Mouse (Mus musculus) kidney, adult 10 weeks (tissue): ENCODE data around the gene Ptpn23. TPM values are rescaled to one million over a fixed set of nuclear protein-coding genes. Genes with fewer than 3 reads are reported as not detected.

Source experiments
- polyA plus RNA-seq: library from polyadenylated mRNA; stranded (reverse); fragments of 350-450 nt; fragmentation: Illumina TruSeq; extraction: RNeasy Lipid Tissue Mini Kit (QIAGEN cat#74804); gene quantifications from one replicate; pipeline ENCODE4 v1.2.3, GENCODE M21; 2014; ENCODE audit warnings: low read depth, low replicate concordance

Gene Ptpn23
- polyA plus RNA-seq: 0.65 TPM

DNA sequence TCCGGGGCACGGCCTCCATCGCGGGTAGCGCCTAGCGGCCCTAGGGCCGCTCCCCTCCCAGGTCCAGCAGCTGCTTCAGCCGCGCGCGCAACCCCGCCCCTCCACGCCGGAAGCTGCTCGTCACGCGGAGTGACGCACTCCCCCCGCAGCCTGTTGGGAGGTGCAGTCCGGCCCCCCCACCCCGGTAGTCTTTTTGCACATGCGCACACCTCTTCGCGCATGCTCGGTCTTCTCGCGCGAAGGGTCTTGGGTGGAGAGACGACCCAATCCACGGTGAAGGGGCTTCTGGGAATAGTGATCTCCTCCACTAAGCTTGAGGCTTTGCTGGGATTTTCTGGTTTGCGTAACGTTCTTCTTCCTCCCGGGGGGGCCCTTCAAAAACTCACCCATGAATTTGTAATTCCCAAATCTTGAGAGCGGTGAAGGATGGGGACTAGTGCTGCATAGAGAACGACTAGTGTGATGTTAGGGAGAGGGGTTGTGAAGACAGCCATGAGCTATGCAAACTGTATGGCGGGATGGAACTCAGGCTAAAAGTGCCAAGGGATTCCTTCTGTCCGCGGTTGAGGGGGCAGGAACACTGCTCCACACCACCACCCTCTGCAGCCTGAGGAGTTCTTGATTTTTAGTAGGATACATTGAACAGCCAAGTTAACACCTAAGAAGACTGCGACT, at the start of gene Ptpn23:
Ptpn23 (minus strand) TSS at position 115 of the 675 bp plus-strand sequence.

GRCm38 (mm10) chr9:110419511-110420112, 11.6 kb upstream of the Ptpn23 start, which contains the start of gene Ngp:
TSS of gene Ngp (plus strand) at chr9:110419747.

Other genes starting within 250 kb of the Ptpn23 start
- 0.57 TPM for gene Cspg5, start 164.4 kb downstream of the Ptpn23 start, polyA plus RNA-seq
- gene Elp6, start 103.0 kb downstream of the Ptpn23 start, polyA plus RNA-seq: 0.69 TPM
- gene Scap, start 74.9 kb downstream of the Ptpn23 start, polyA plus RNA-seq: 2.1 TPM
- not detected for gene Ngp, start 11.5 kb upstream of the Ptpn23 start, polyA plus RNA-seq
- gene Klhl18, start 68.5 kb upstream of the Ptpn23 start, polyA plus RNA-seq: 3.4 TPM
- 1.7 TPM for gene Kif9, start 68.7 kb upstream of the Ptpn23 start, polyA plus RNA-seq
- 48.7 TPM for gene Setd2, start 124.4 kb upstream of the Ptpn23 start, polyA plus RNA-seq
- not detected for gene Nradd, start 216.2 kb upstream of the Ptpn23 start, polyA plus RNA-seq
- 0.12 TPM for gene Nbeal2, start 245.9 kb upstream of the Ptpn23 start, polyA plus RNA-seq
- not detected for gene Ccdc12, start 248.3 kb upstream of the Ptpn23 start, polyA plus RNA-seq